Mouse (Mus musculus) forebrain, embryonic 15.5 days (tissue): ENCODE measurements around the gene 2700049A03Rik. TPM values are rescaled to one million over a fixed set of nuclear protein-coding genes. Genes with fewer than 3 reads are reported as not detected.
"Not testable (repeated sequence)": the region's sequence is repeated elsewhere in the genome, so short reads cannot be mapped to it uniquely, and the experiment has no call there.

Experiments used
- ATAC-seq: fragments of 200-750 bp; cut with Nextera tagmentation; replicated peaks from 2 replicates; pipeline ENCODE4 v1.8.0; 2017; ENCODE audit warnings: mild to moderate bottlenecking, moderate TSS enrichment, moderate library complexity
- H3K27ac ChIP-seq: fragments of 300-500 bp; sonication (generic); replicated peaks from 2 replicates; pipeline ENCODE4 v1.5.1; 2015; ENCODE audit warnings: mild to moderate bottlenecking, inconsistent platforms
- H3K27me3 ChIP-seq: fragments of 300-500 bp; sonication (generic); 2 replicates; pipeline ENCODE4 v1.6.1; 2015; ENCODE audit warnings: inconsistent platforms
- H3K36me3 ChIP-seq: fragments of 300-500 bp; sonication (generic); 2 replicates; pipeline ENCODE4 v1.6.1; 2015; ENCODE audit warnings: mild to moderate bottlenecking, inconsistent platforms
- H3K4me1 ChIP-seq: fragments of 300-500 bp; sonication (generic); 2 replicates; pipeline ENCODE4 v1.6.1; 2015; ENCODE audit warnings: inconsistent platforms
- H3K4me2 ChIP-seq: fragments of 300-500 bp; sonication (generic); replicated peaks from 2 replicates; pipeline ENCODE4 v1.6.1; 2015; ENCODE audit warnings: mild to moderate bottlenecking, inconsistent platforms
- H3K4me3 ChIP-seq: fragments of 300-500 bp; sonication (generic); 2 replicates; pipeline ENCODE4 v1.5.1; 2015; ENCODE audit warnings: mild to moderate bottlenecking, inconsistent platforms
- H3K9ac ChIP-seq: fragments of 300-500 bp; sonication (generic); replicated peaks from 2 replicates; pipeline ENCODE4 v1.6.1; 2015; ENCODE audit warnings: mild to moderate bottlenecking, inconsistent platforms
- H3K9me3 ChIP-seq: fragments of 300-500 bp; sonication (generic); 2 replicates; pipeline ENCODE4 v1.6.1; 2016; ENCODE audit warnings: inconsistent platforms
- WGBS: fragments of 180-500 bp; shearing (Covaris S2); methylation state at CpG from one replicate; pipeline ENCODE4 v1.1.7; 2015; ENCODE audit warnings: mixed read lengths; 5-methylcytosine and 5-hydroxymethylcytosine counted together
- polyA plus RNA-seq: library from polyadenylated mRNA; unstranded; fragments of >200 nt; fragmentation: Nextera tagmentation; extraction: Ambion mirVana; gene quantifications from 2 replicates; pipeline ENCODE4 v1.2.1, GENCODE M21; 2015

The 2700049A03Rik gene
- polyA plus RNA-seq: 20.4 and 22.3 TPM in 2 replicates

GRCm38 (mm10) chr12:71136130-71136973, at the start of gene 2700049A03Rik, which contains the start of gene Timm9:
2700049A03Rik (plus strand) TSS chr12:71136848.
Timm9 (minus strand) TSS chr12:71136684.
- Histone ChIP-seq H3K36me3 (peaks cover 23% of the 10 kb centered on the region), H3K9ac (peak within 1 kb of the TSS; percentile 90), H3K27me3 (no peaks in the 10 kb centered on the region), H3K9me3 (no peaks in the 10 kb centered on the region), H3K4me1 (peaks cover 43% of the 10 kb centered on the region), H3K4me3 (peak within 1 kb of the TSS; percentile 89), H3K4me2 (peak within 1 kb of the TSS; percentile 83), H3K27ac (peak within 1 kb of the TSS; percentile 91)
- peak; percentile 96 for ATAC-seq
- under 1% methylated on average over 52 of the region's 52 CpGs for WGBS

DNA sequence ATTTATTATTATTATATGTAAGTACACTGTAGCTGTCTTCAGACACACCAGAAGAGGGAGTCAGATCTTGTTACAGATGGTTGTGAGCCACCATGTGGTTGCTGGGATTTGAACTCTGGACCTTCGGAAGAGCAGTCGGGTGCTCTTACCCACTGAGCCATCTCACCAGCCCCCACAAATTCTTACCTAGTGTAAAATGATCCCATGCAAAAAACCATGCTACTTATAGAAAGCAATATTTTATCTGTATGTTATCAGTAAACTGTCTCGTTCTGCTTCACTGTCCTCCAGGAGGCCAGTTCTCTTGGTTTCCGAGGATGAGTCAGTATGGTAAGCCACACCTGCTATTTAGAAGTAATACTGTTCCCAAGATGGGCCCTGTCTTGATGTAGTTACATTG, 32.4 kb upstream of the 2700049A03Rik start:
- H3K4me2 ChIP-seq, H3K9ac ChIP-seq, H3K4me3 ChIP-seq, H3K9me3 ChIP-seq, ATAC-seq, H3K4me1 ChIP-seq, H3K36me3 ChIP-seq, H3K27ac ChIP-seq, H3K27me3 ChIP-seq: not testable (repeated sequence)
- 99% methylated on average over 4 of the region's 4 CpGs for WGBS

- Histone ChIP-seq H3K9ac (no peak overlapping the region), H3K4me1 (peaks cover 5% of the 10 kb centered on the region; the same call in 1 of the 2 replicates), H3K27ac (no peak overlapping the region), H3K4me2 (no peak overlapping the region), H3K36me3 (no peaks in the 10 kb centered on the region), H3K27me3 (no peaks in the 10 kb centered on the region), H3K4me3 (no peak overlapping the region), H3K9me3 (no peaks in the 10 kb centered on the region)
- 88% methylated on average over 6 of the region's 6 CpGs for WGBS
- ATAC-seq: no peak
Measured at GRCm38 (mm10) chr12:71107216-71107771, 29.4 kb upstream of the 2700049A03Rik start.

DNA sequence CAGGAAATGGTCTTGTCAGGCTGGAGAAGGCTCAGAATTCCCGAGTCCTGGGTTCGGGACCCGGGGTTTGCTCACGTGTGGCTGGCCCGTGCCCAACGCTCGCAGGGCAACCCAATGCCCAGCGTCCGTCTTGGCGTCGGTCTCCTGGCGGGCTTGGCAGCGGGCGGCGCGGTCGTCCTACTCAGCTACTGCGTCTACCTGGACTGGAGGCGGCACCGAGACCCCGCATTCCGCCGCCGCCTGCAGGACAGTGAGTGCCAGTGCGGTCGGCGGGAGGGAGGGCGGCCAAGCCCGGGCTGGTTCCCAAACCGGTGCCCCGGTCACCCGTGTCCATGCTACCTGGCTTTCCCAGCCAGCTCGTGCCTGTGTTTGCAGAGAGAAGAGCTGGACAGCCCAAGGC, 25.3 kb upstream of the 2700049A03Rik start, which contains the start of gene Tomm20l:
Gene Tomm20l (plus strand): TSS at position 98 of the 400 bp plus-strand sequence.
- H3K4me1 ChIP-seq: peaks cover 11% of the 10 kb centered on the region
- no peaks in the 10 kb centered on the region for H3K9me3 ChIP-seq
- H3K4me3 ChIP-seq: 0 out of 2 replicates have a peak within 1 kb of the TSS, but pooled peaks have one; percentile 11
- no peaks in the 10 kb centered on the region for H3K27me3 ChIP-seq
- ATAC-seq: no peak
- no peak within 1 kb of the TSS for H3K9ac ChIP-seq
- no peak within 1 kb of the TSS for H3K27ac ChIP-seq
- H3K36me3 ChIP-seq: no peaks in the 10 kb centered on the region
- H3K4me2 ChIP-seq: peak within 1 kb of the TSS; percentile 39
- 6% methylated on average over 33 of the region's 33 CpGs for WGBS

GRCm38 (mm10) chr12:71113074-71113473, 23.6 kb upstream of the 2700049A03Rik start:
- no peaks in the 10 kb centered on the region for H3K36me3 ChIP-seq
- no peak overlapping the region for H3K27ac ChIP-seq
- H3K27me3 ChIP-seq: no peaks in the 10 kb centered on the region
- no peak overlapping the region for H3K9ac ChIP-seq
- no peak overlapping the region for H3K4me3 ChIP-seq
- H3K4me2 ChIP-seq: no peak overlapping the region
- no peaks in the 10 kb centered on the region for H3K9me3 ChIP-seq
- peaks cover 11% of the 10 kb centered on the region for H3K4me1 ChIP-seq
- 88% methylated on average over 10 of the region's 10 CpGs for WGBS
- ATAC-seq: no peak

DNA sequence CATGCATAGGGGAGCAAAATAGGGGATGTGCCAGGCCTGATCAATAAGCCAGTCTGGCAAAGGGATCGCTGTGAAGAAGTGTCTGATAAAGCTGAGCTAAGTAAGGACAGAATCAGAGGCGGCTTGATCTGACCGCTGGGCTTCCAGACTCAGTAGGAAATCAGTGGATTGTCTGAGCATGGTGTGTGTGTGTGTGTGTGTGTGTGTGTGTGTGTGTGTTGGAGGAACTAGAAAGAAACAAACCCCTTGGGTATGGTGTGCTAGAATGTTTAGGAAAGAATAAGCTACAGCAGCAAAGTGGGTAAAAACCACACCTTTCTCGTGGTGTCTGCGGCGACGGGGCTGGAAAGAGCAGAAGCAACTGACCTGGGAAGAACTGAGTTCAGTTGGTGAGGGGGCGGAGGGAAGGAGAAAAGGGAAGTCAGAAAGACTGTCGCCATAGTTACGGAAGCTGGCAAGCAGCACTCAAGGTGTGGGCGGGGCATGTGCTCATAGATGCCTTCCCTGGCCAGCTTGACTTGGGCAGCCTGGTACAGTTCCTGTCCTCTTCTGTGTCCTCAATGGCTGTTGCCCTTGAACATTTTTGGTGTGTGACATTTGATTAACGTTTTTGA, 22.9 kb upstream of the 2700049A03Rik start:
- H3K4me2 ChIP-seq: peak overlapping the region; percentile 10; the same call in 1 of the 2 replicates
- no peak overlapping the region for H3K27ac ChIP-seq
- no peaks in the 10 kb centered on the region for H3K36me3 ChIP-seq
- peaks cover 11% of the 10 kb centered on the region for H3K4me1 ChIP-seq
- 22% methylated on average over 12 of the region's 12 CpGs for WGBS
- no peak overlapping the region for H3K4me3 ChIP-seq
- H3K9ac ChIP-seq: no peak overlapping the region
- 0 out of 2 replicates have a peak, but pooled peaks have one; percentile 43 for ATAC-seq
- H3K27me3 ChIP-seq: no peaks in the 10 kb centered on the region
- no peaks in the 10 kb centered on the region for H3K9me3 ChIP-seq

- no peak overlapping the region for H3K4me2 ChIP-seq
- no peak overlapping the region for H3K27ac ChIP-seq
- H3K9me3 ChIP-seq: no peaks in the 10 kb centered on the region
- peaks cover 9% of the 10 kb centered on the region for H3K4me1 ChIP-seq
- no peaks in the 10 kb centered on the region for H3K36me3 ChIP-seq
- H3K27me3 ChIP-seq: no peaks in the 10 kb centered on the region
- H3K4me3 ChIP-seq: no peak overlapping the region
- H3K9ac ChIP-seq: no peak overlapping the region
- ATAC-seq: no peak
- 66% methylated on average over 5 of the region's 5 CpGs for WGBS
Measured at GRCm38 (mm10) chr12:71116411-71116810, 20.2 kb upstream of the 2700049A03Rik start.

DNA sequence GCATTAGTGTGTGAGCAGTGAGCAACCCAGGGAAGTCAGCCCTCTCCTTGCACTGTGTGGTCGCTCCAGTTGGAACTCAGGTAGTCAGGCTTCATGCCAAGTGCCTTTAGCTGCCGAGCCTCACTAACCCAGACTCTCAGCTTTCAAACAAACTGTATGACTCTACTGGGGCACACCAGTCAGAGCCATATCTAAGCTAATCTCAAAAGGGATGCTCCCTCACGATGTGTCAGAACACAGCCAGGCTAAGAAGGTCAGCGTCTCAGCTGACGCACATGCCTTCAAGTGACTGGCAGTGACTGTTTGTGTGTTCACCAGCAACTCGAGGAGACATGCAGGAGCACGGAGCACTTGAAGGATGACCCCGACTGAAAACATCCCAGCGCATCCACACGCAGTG, 13.9 kb upstream of the 2700049A03Rik start:
- Histone ChIP-seq H3K4me1 (no peaks in the 10 kb centered on the region), H3K27ac (no peak overlapping the region), H3K27me3 (no peaks in the 10 kb centered on the region), H3K4me3 (no peak overlapping the region), H3K9me3 (no peaks in the 10 kb centered on the region), H3K36me3 (peaks cover 34% of the 10 kb centered on the region), H3K9ac (no peak overlapping the region), H3K4me2 (no peak overlapping the region)
- 91% methylated on average over 10 of the region's 10 CpGs for WGBS
- ATAC-seq: no peak

- Histone ChIP-seq H3K4me2 (no peak overlapping the region), H3K9ac (no peak overlapping the region), H3K36me3 (peaks cover 34% of the 10 kb centered on the region), H3K4me3 (no peak overlapping the region), H3K27me3 (no peaks in the 10 kb centered on the region), H3K4me1 (no peaks in the 10 kb centered on the region), H3K27ac (no peak overlapping the region), H3K9me3 (no peaks in the 10 kb centered on the region)
- no peak for ATAC-seq
- 89% methylated on average over 9 of the region's 9 CpGs for WGBS
Measured at GRCm38 (mm10) chr12:71123286-71123685, 13.4 kb upstream of the 2700049A03Rik start.

GRCm38 (mm10) chr12:71135581-71135980, 1.1 kb upstream of the 2700049A03Rik start:
- Histone ChIP-seq H3K36me3 (peaks cover 22% of the 10 kb centered on the region; the same call in 1 of the 2 replicates), H3K27ac (no peak overlapping the region), H3K27me3 (no peaks in the 10 kb centered on the region), H3K4me2 (peak overlapping the region; percentile 73), H3K4me1 (peaks cover 43% of the 10 kb centered on the region), H3K4me3 (peak overlapping the region; percentile 89), H3K9ac (peak overlapping the region; percentile 90), H3K9me3 (no peaks in the 10 kb centered on the region)
- WGBS: 9% methylated on average over 5 of the region's 5 CpGs
- ATAC-seq: no peak

- no peaks in the 10 kb centered on the region for H3K9me3 ChIP-seq
- under 1% methylated on average over 30 of the region's 30 CpGs for WGBS
- H3K36me3 ChIP-seq: peaks cover 23% of the 10 kb centered on the region
- peak overlapping the region; percentile 89 for H3K4me3 ChIP-seq
- peak overlapping the region; percentile 83 for H3K4me2 ChIP-seq
- H3K27me3 ChIP-seq: no peaks in the 10 kb centered on the region
- ATAC-seq: peak; percentile 87
- H3K4me1 ChIP-seq: peaks cover 43% of the 10 kb centered on the region
- H3K27ac ChIP-seq: peak overlapping the region; percentile 91
- H3K9ac ChIP-seq: peak overlapping the region; percentile 90
Measured at GRCm38 (mm10) chr12:71136974-71137491, 385 bp downstream of the 2700049A03Rik start.

DNA sequence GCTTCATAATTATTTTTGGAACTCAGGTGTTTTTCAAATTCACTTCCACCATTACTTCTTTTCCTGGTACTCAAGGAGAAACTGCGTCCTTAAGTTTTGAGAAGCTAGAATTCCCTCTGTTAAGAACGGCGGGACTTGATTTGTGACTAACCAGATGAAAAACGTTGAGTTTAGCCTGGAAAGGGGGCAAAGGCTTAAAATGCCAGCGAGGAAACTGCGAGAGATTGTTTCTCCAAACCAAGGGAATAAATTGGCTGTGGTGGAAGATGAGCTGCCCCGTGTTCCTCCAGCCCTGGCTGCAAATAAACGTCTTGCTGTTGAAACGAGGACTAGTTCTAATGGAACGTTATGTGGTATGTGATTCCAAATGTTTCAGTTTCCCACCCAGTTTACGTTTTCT, 1.0 kb downstream of the 2700049A03Rik start:
- Histone ChIP-seq H3K4me2 (peak overlapping the region; percentile 83), H3K27ac (no peak overlapping the region), H3K27me3 (no peaks in the 10 kb centered on the region), H3K9me3 (no peaks in the 10 kb centered on the region), H3K36me3 (peaks cover 24% of the 10 kb centered on the region), H3K4me3 (peak overlapping the region; percentile 89), H3K4me1 (peaks cover 43% of the 10 kb centered on the region), H3K9ac (peak overlapping the region; percentile 90)
- WGBS: 5% methylated on average over 11 of the region's 11 CpGs
- ATAC-seq: no peak
